Mouse (Mus musculus) myocyte (in vitro differentiated cells): ENCODE measurements at regions not wholly inside any gene's neighbourhood (a gene's known extent, or its start where the extent isn't known, plus 50 kb on each side); places are given as distances from the start of the nearest gene placed in this dataset.
"Not testable (repeated sequence)": the region's sequence is repeated elsewhere in the genome, so short reads cannot be mapped to it uniquely, and the experiment has no call there.

Source experiments
- E2F4 ChIP-seq: IDR thresholded peaks from one replicate; pipeline ENCODE4 v1.6.1; 2011; ENCODE audit warnings: mild to moderate bottlenecking, control low read depth, moderate library complexity; ENCODE audit not compliant: insufficient read depth
- POLR2A ChIP-seq: IDR thresholded peaks from one replicate; pipeline ENCODE4 v1.6.1; 2011; ENCODE audit warnings: low read depth, mild to moderate bottlenecking, control low read depth, moderate library complexity; ENCODE audit not compliant: insufficient read length

DNA sequence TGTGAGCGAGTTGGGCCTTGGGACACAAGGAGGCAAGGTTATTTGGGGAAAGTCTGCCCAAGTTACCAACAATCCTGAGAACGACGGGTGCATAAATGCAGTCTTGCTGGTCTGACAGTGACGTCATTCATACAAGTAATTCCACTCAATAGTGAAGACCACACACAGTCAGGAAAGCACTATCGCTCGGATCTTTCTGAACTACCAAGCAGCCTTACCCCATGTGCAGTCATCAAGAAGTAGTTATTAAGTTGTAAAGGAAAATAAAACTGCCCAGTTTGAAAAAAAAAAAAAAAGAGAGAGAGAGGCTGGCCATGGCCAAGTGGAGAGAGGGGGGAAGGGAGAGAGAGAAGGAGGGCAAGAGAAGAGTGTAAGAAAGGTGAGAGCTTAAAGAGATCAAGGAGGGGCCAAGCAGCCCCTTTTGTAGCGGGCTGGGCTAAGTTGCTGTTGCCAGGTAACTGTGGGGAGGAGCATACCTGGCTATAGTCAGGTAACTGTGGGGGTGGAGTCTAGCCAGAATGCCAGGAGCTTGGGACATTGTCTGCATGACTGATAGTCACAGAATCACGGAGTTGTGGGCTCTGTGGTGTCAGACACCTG, 132.0 kb downstream of the Akain1 start:
- not testable (repeated sequence) for TF ChIP-seq POLR2A, E2F4
